Mouse (Mus musculus): ENCODE data around the gene Tnfrsf14.

GRCm38 (mm10) chr4:154902371-154902770 is 26.0 kb downstream of the Tnfrsf14 start:
- TF ChIP-seq POLR2A (IDR thresholded peaks at IDR 0.05; ENCODE audit: insufficient read depth, low read depth, low read length) (no peak), CTCF (IDR thresholded peaks at IDR 0.05) (no peak)
